7 mouse cellular contexts compared by ENCODE assay signal in the genomic region with DNA sequence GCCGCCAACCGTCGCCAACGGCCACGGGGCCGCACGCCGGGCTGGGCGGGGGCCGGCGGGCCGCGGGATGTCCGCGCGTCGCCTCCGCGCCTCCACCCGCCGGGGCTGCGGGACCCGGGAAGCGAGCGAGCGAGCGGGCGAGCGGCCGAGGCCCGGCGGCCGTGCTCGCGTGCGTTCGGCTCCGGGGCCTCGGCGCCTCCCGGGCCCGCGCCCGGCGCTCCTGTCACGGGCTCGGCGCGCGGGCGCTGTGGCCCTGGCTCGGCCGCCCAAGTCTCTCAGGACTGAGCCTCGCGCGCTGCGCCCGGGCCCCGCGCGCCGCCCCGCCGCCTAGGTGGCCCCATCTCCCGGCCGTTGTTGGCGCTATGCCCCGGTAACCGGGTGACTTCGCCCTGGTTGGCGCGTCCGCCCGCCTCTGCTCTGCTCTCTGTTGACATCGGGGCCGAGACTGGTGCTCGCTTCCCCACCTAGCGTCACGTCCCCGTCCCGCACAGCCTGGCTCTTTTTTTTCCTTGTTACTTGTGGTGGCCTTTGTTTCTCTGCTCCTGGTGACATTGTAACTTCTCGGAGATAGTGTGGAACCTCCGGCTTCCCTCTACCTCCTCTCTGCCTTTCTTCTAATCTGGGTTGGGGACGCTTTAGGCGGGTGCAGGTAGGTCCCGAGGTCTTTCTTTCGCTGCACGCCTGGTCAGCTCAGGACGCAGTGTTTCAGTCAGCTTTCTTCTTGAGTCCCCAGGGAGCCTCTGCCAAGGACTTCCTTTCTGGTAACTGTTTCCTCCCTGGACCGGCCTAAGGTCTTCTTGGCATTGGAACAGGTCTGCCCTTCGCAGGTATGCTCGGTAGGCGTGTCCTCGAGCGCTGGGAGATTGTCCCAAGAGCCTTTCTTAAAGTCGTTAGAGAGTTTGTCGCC. TPM values are rescaled to one million over a fixed set of nuclear protein-coding genes. Genes with fewer than 3 reads are reported as not detected.
DNase-seq lines count a peak whose midpoint lies in the region; ATAC-seq and TF ChIP-seq lines count a peak whose summit lies in the region.

No protein-coding gene starts in this region.

- ATAC-seq in hindbrain, postnatal 0 days = peak; percentile 8; the same call in 1 of the 2 replicates

- intact Hi-C loops in left cerebral cortex, postnatal 25 days (cut with DNase I) = no loop called here

- peak overlapping the region; percentile 99 for H3K9ac ChIP-seq in hindbrain, postnatal 0 days (replicated peaks; ENCODE audit: low read length)

- H3K27me3 ChIP-seq in hindbrain, postnatal 0 days (ENCODE audit: insufficient read depth, low read length) = no peaks in the 10 kb centered on the region

- no peak; the same call in 1 of the 2 replicates for TF ChIP-seq CTCF in hindbrain, postnatal 0 days (IDR thresholded peaks at IDR 0.05; ENCODE audit: low read depth)

- peaks cover 28% of the 10 kb centered on the region for H3K4me1 ChIP-seq in hindbrain, postnatal 0 days (ENCODE audit: insufficient read depth, low read length)

- DNase-seq in ZHBTc4 (ENCODE audit: low read depth, low spot score) = peak; percentile 82
- DNase-seq in cerebellum, adult 9-11 months = peak; percentile 88
- peak; percentile 76 for DNase-seq in gastrocnemius, adult 18-20 months (ENCODE audit: low spot score)
- DNase-seq in hindbrain, postnatal 0 days (ENCODE audit: low spot score) = peak; percentile 74
- peak; percentile 55 to 57 for DNase-seq in left cerebral cortex, postnatal 25 days (ENCODE audit: low spot score in 2 of 2)
- peak; percentile 55 for DNase-seq in mesoderm, embryonic 11.5 days (ENCODE audit: low read depth, low spot score)
- DNase-seq in spleen, postnatal 14 days (ENCODE audit: low spot score in 2 of 2) = peak; percentile 33 to 56

- peak overlapping the region; percentile 84 for H3K4me2 ChIP-seq in hindbrain, postnatal 0 days (ENCODE audit: low read depth, low read length)

- H3K9me3 ChIP-seq in hindbrain, postnatal 0 days (ENCODE audit: low read length) = no peaks in the 10 kb centered on the region

- no peaks in the 10 kb centered on the region for H3K36me3 ChIP-seq in hindbrain, postnatal 0 days (ENCODE audit: insufficient read depth, low read length)

- peak overlapping the region; percentile 85 for H3K4me3 ChIP-seq in hindbrain, postnatal 0 days (ENCODE audit: low read length)

- peak overlapping the region; percentile 99 for H3K27ac ChIP-seq in hindbrain, postnatal 0 days

- WGBS in hindbrain, postnatal 0 days = 1% methylated on average over 54 of the region's 97 CpGs

RNA-seq across cellular contexts. Expression of a gene that starts 1.5 kb away (rescaled TPM):
- 1 to 10 TPM; 8.4 TPM for total RNA-seq in gastrocnemius, adult 18-20 months (2021)
- total RNA-seq in hindbrain, postnatal 0 days (2014; rRNA removed) = 59.7 and 62.5 TPM in 2 replicates
- polyA plus RNA-seq in hindbrain, postnatal 0 days (2015; fragmentation: Nextera tagmentation; extraction: Ambion mirVana) = 22.5 and 22.8 TPM in 2 replicates
- 10 to 100 TPM; 36.5 to 58.6 TPM for total RNA-seq in left cerebral cortex, postnatal 25 days (2021)

RNA-seq across cellular contexts. Expression of a gene that starts 6.3 kb away (rescaled TPM):
- total RNA-seq in gastrocnemius, adult 18-20 months (2021) = not detected
- 0.42 TPM in 1 of 2 replicates, not detected in the other for total RNA-seq in hindbrain, postnatal 0 days (2014; rRNA removed)
- polyA plus RNA-seq in hindbrain, postnatal 0 days (2015; fragmentation: Nextera tagmentation; extraction: Ambion mirVana) = 0.23 and 0.50 TPM in 2 replicates
- not detected for total RNA-seq in left cerebral cortex, postnatal 25 days (2021)

RNA-seq across cellular contexts. Expression of a gene that starts 43.5 kb away (rescaled TPM):
- total RNA-seq in gastrocnemius, adult 18-20 months (2021) = 1 to 10 TPM; 1.0 to 1.4 TPM
- total RNA-seq in hindbrain, postnatal 0 days (2014; rRNA removed) = 148 and 163 TPM in 2 replicates
- polyA plus RNA-seq in hindbrain, postnatal 0 days (2015; fragmentation: Nextera tagmentation; extraction: Ambion mirVana) = 60.1 and 72.1 TPM in 2 replicates
- 10 to 100 TPM; 65.8 to 76.2 TPM for total RNA-seq in left cerebral cortex, postnatal 25 days (2021)

Comparison
In these comparisons a context has a peak if more than half of its experiments do, and no peak if none do; other contexts are left out.
1. Peak in every context shown above with its lines: DNase-seq, ATAC-seq, H3K4me3 ChIP-seq and H3K27ac ChIP-seq.
2. RNA of a gene that starts 43.5 kb away (total RNA-seq): 148 to 163 TPM in hindbrain, postnatal 0 days and 65.8 to 76.2 TPM in left cerebral cortex, postnatal 25 days; 1.0 to 1.4 TPM in gastrocnemius, adult 18-20 months; every median in the first group is over 10 times any median in the second.